ENCODE assay signal across 23 mouse cellular contexts in the genomic region with DNA sequence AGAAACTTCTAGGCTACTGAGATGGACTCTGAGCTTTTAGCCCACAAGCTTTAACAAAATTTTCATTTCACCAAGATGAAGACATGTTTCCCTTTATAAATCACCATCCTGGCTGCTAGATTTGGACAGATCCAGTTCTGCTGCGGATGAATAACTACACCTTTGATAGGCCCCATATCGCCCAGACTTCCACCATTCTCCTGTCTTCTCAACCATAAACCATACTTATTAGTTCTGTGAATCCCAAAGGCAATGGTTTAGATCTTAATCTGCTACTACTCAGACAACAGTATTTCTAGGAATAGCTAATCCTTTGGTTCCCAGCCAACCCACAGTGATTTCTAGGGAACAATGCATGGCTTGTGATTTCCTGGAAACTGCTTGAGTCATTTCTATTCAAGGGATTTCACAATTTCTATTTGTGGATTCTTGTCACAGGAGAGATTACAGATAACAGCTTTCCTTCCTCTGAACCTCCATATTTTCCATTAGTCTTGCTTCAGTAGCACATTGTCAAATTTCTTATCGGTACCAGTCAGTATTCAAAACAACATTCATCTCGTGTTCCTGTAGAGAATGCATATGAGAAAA. TPM values are rescaled to one million over a fixed set of nuclear protein-coding genes. Genes with fewer than 3 reads are reported as not detected.
DNase-seq lines count a peak whose midpoint lies in the region; ATAC-seq and TF ChIP-seq lines count a peak whose summit lies in the region.
"Had no signal": no experiment of that assay in that cellular context is flagged by ENCODE, and none has a peak within 500 bp of the region (broad histone marks: within the 10 kb centered on the region; RNA-seq: fewer than 3 reads in every experiment).

No protein-coding gene starts in this region.

- H3K9ac ChIP-seq in hindbrain, postnatal 0 days (replicated peaks; ENCODE audit: low read length), result no peak overlapping the region
- no peak overlapping the region for H3K9ac ChIP-seq in hindbrain, embryonic 11.5 days (ENCODE audit: low read depth, low read length)
- H3K9ac ChIP-seq in midbrain, embryonic 11.5 days (ENCODE audit: low read length), result no peak overlapping the region
- no peak overlapping the region for H3K9ac ChIP-seq in midbrain, embryonic 15.5 days
- H3K9ac ChIP-seq: embryonic facial prominence, embryonic 15.5 days; forebrain, embryonic 13.5 days; liver, embryonic 13.5 days had no signal

- no peaks in the 10 kb centered on the region for H3K4me1 ChIP-seq in hindbrain, postnatal 0 days (ENCODE audit: insufficient read depth, low read length)
- no peaks in the 10 kb centered on the region for H3K4me1 ChIP-seq in hindbrain, embryonic 11.5 days (replicated peaks; ENCODE audit: control insufficient read depth, insufficient read depth, low read length)
- H3K4me1 ChIP-seq in midbrain, embryonic 11.5 days (ENCODE audit: control insufficient read depth, insufficient read depth, low read length), result no peaks in the 10 kb centered on the region
- H3K4me1 ChIP-seq in midbrain, embryonic 10.5 days, result no peaks in the 10 kb centered on the region
- H3K4me1 ChIP-seq in midbrain, embryonic 15.5 days, result no peaks in the 10 kb centered on the region
- H3K4me1 ChIP-seq: embryonic facial prominence, embryonic 15.5 days; forebrain, embryonic 13.5 days; liver, embryonic 13.5 days had no signal

- H3K27ac ChIP-seq in hindbrain, postnatal 0 days, result no peak overlapping the region
- no peak overlapping the region for H3K27ac ChIP-seq in hindbrain, embryonic 11.5 days (ENCODE audit: low read depth, low read length)
- no peak overlapping the region for H3K27ac ChIP-seq in midbrain, embryonic 11.5 days (ENCODE audit: low read depth, low read length)
- H3K27ac ChIP-seq in midbrain, embryonic 10.5 days (replicated peaks), result no peak overlapping the region
- no peak overlapping the region for H3K27ac ChIP-seq in midbrain, embryonic 15.5 days
- H3K27ac ChIP-seq: embryonic facial prominence, embryonic 15.5 days; forebrain, embryonic 13.5 days; liver, embryonic 13.5 days had no signal

- no peak overlapping the region for H3K4me3 ChIP-seq in hindbrain, postnatal 0 days (ENCODE audit: low read length)
- no peak overlapping the region for H3K4me3 ChIP-seq in hindbrain, embryonic 11.5 days (ENCODE audit: low read depth, low read length)
- no peak overlapping the region for H3K4me3 ChIP-seq in midbrain, embryonic 11.5 days (ENCODE audit: low read depth, low read length)
- no peak overlapping the region for H3K4me3 ChIP-seq in midbrain, embryonic 10.5 days
- no peak overlapping the region for H3K4me3 ChIP-seq in midbrain, embryonic 15.5 days
- H3K4me3 ChIP-seq: embryonic facial prominence, embryonic 15.5 days; forebrain, embryonic 13.5 days; liver, embryonic 13.5 days; myocyte had no signal

- no peak for ATAC-seq in hindbrain, postnatal 0 days
- ATAC-seq in hindbrain, embryonic 11.5 days (ENCODE audit: low FRiP score), result no peak
- 0 out of 2 replicates have a peak, but pooled peaks have one; percentile 35 for ATAC-seq in midbrain, embryonic 11.5 days (ENCODE audit: low FRiP score)
- ATAC-seq in midbrain, embryonic 15.5 days (replicated peaks), result 0 out of 2 replicates have a peak, but pooled peaks have one; percentile 48
- ATAC-seq: CD4-positive, CD25-positive, alpha-beta regulatory T cell, adult 4 months; forebrain, embryonic 13.5 days had no signal

- no peaks in the 10 kb centered on the region for H3K9me3 ChIP-seq in hindbrain, postnatal 0 days (ENCODE audit: low read length)
- H3K9me3 ChIP-seq in hindbrain, embryonic 11.5 days (ENCODE audit: control insufficient read depth, low read length), result no peaks in the 10 kb centered on the region
- no peaks in the 10 kb centered on the region for H3K9me3 ChIP-seq in midbrain, embryonic 11.5 days (ENCODE audit: control insufficient read depth, low read length)
- no peaks in the 10 kb centered on the region for H3K9me3 ChIP-seq in midbrain, embryonic 10.5 days (replicated peaks)
- no peaks in the 10 kb centered on the region for H3K9me3 ChIP-seq in midbrain, embryonic 15.5 days
- H3K9me3 ChIP-seq: embryonic facial prominence, embryonic 15.5 days; forebrain, embryonic 13.5 days; liver, embryonic 13.5 days had no signal

- no peaks in the 10 kb centered on the region for H3K36me3 ChIP-seq in hindbrain, postnatal 0 days (ENCODE audit: insufficient read depth, low read length)
- no peaks in the 10 kb centered on the region for H3K36me3 ChIP-seq in hindbrain, embryonic 11.5 days (ENCODE audit: control insufficient read depth, insufficient read depth, low read length)
- no peaks in the 10 kb centered on the region for H3K36me3 ChIP-seq in midbrain, embryonic 11.5 days (ENCODE audit: control insufficient read depth, insufficient read depth, low read length)
- H3K36me3 ChIP-seq in midbrain, embryonic 10.5 days, result no peaks in the 10 kb centered on the region
- no peaks in the 10 kb centered on the region for H3K36me3 ChIP-seq in midbrain, embryonic 15.5 days (replicated peaks)
- H3K36me3 ChIP-seq: embryonic facial prominence, embryonic 15.5 days; liver, embryonic 13.5 days had no signal

- H3K27me3 ChIP-seq in hindbrain, postnatal 0 days (ENCODE audit: insufficient read depth, low read length), result no peaks in the 10 kb centered on the region
- H3K27me3 ChIP-seq in hindbrain, embryonic 11.5 days (ENCODE audit: control insufficient read depth, insufficient read depth, low read length), result no peaks in the 10 kb centered on the region
- H3K27me3 ChIP-seq in midbrain, embryonic 11.5 days (ENCODE audit: control insufficient read depth, insufficient read depth, low read length), result no peaks in the 10 kb centered on the region
- H3K27me3 ChIP-seq in midbrain, embryonic 10.5 days (ENCODE audit: low read depth, poor library complexity, severe bottlenecking), result no peaks in the 10 kb centered on the region
- H3K27me3 ChIP-seq in midbrain, embryonic 15.5 days (replicated peaks), result no peaks in the 10 kb centered on the region
- H3K27me3 ChIP-seq: embryonic facial prominence, embryonic 15.5 days; forebrain, embryonic 13.5 days; liver, embryonic 13.5 days had no signal

- DNase-seq in hindbrain, postnatal 0 days (ENCODE audit: low spot score), result peak; percentile 35
- no peak for DNase-seq in hindbrain, embryonic 11.5 days (ENCODE audit: low spot score)
- DNase-seq in midbrain, embryonic 11.5 days (ENCODE audit: low spot score, missing footprints), result no peak
- DNase-seq in midbrain, embryonic 10.5 days (ENCODE audit: low spot score), result no peak
- peak; percentile 65 for DNase-seq in gonadal fat pad, adult 2 months (ENCODE audit: low read depth)
- DNase-seq in spleen, adult 18-20 months, result no peak
- DNase-seq in cerebellum, adult 9-10 months, result no peak
- DNase-seq: cerebellum, adult 11 months; kidney, postnatal 25 days; liver, embryonic 13.5 days; thymus, postnatal 36 days had no signal

- no peak for TF ChIP-seq CTCF in hindbrain, postnatal 0 days (IDR thresholded peaks at IDR 0.05; ENCODE audit: low read depth)

- H3K4me2 ChIP-seq in hindbrain, postnatal 0 days (ENCODE audit: low read depth, low read length), result no peak overlapping the region
- no peak overlapping the region for H3K4me2 ChIP-seq in hindbrain, embryonic 11.5 days (replicated peaks; ENCODE audit: low read depth, low read length)
- H3K4me2 ChIP-seq in midbrain, embryonic 11.5 days, result no peak overlapping the region
- H3K4me2 ChIP-seq in midbrain, embryonic 15.5 days, result no peak overlapping the region
- H3K4me2 ChIP-seq: embryonic facial prominence, embryonic 15.5 days; forebrain, embryonic 13.5 days; liver, embryonic 13.5 days had no signal

- 68% methylated on average over 4 of the region's 4 CpGs for WGBS in hindbrain, postnatal 0 days
- WGBS in hindbrain, embryonic 11.5 days, result 83% methylated on average over 4 of the region's 4 CpGs
- 82% methylated on average over 4 of the region's 4 CpGs for WGBS in midbrain, embryonic 11.5 days
- 84% methylated on average over 4 of the region's 4 CpGs for WGBS in midbrain, embryonic 10.5 days
- WGBS in midbrain, embryonic 15.5 days, result 47% methylated on average over 4 of the region's 4 CpGs

RNA-seq across cellular contexts. Expression of gene Krtap13, which starts 6.6 kb away (rescaled TPM):
- total RNA-seq in hindbrain, postnatal 0 days (2014; rRNA removed), result not detected in 2 replicates
- not detected in 2 replicates for polyA plus RNA-seq in hindbrain, postnatal 0 days (2015; fragmentation: Nextera tagmentation; extraction: Ambion mirVana)
- not detected in 2 replicates for polyA plus RNA-seq in hindbrain, embryonic 11.5 days (2014; fragmentation: Nextera tagmentation; extraction: Ambion mirVana)
- polyA plus RNA-seq in midbrain, embryonic 11.5 days (2014; fragmentation: Nextera tagmentation; extraction: Ambion mirVana), result not detected in 2 replicates
- not detected in 2 replicates for polyA plus RNA-seq in midbrain, embryonic 10.5 days (2016; fragmentation: Nextera tagmentation; extraction: Ambion mirVana)
- polyA plus RNA-seq in gonadal fat pad, adult 2 months (2012; rRNA removed), result not detected in 2 replicates
- not detected in 2 replicates for polyA plus RNA-seq in midbrain, embryonic 15.5 days (2015; fragmentation: Nextera tagmentation; extraction: Ambion mirVana)
- total RNA-seq: common myeloid progenitor, adult 5-6 weeks; heart, adult 8-10 months; heart, postnatal 25 days; layer of hippocampus, postnatal 10 days; left cerebral cortex, postnatal 36 days; MEL; neutrophil, adult 5-6 weeks had no signal
- polyA plus RNA-seq: CD4-positive, CD25-positive, alpha-beta regulatory T cell, adult 4 months; forebrain, embryonic 13.5 days; liver, embryonic 13.5 days; myocyte had no signal

RNA-seq across cellular contexts. Expression of gene 2310034C09Rik, which starts 13.8 kb away (rescaled TPM):
- not detected in 2 replicates for total RNA-seq in hindbrain, postnatal 0 days (2014; rRNA removed)
- polyA plus RNA-seq in hindbrain, postnatal 0 days (2015; fragmentation: Nextera tagmentation; extraction: Ambion mirVana), result not detected in 2 replicates
- polyA plus RNA-seq in hindbrain, embryonic 11.5 days (2014; fragmentation: Nextera tagmentation; extraction: Ambion mirVana), result not detected in 2 replicates
- not detected in 2 replicates for polyA plus RNA-seq in midbrain, embryonic 11.5 days (2014; fragmentation: Nextera tagmentation; extraction: Ambion mirVana)
- polyA plus RNA-seq in midbrain, embryonic 10.5 days (2016; fragmentation: Nextera tagmentation; extraction: Ambion mirVana), result not detected in 2 replicates
- not detected in 2 replicates for polyA plus RNA-seq in gonadal fat pad, adult 2 months (2012; rRNA removed)
- polyA plus RNA-seq in midbrain, embryonic 15.5 days (2015; fragmentation: Nextera tagmentation; extraction: Ambion mirVana), result not detected in 2 replicates
- total RNA-seq: common myeloid progenitor, adult 5-6 weeks; heart, adult 8-10 months; heart, postnatal 25 days; layer of hippocampus, postnatal 10 days; left cerebral cortex, postnatal 36 days; MEL; neutrophil, adult 5-6 weeks had no signal
- polyA plus RNA-seq: CD4-positive, CD25-positive, alpha-beta regulatory T cell, adult 4 months; forebrain, embryonic 13.5 days; liver, embryonic 13.5 days; myocyte had no signal

RNA-seq across cellular contexts. Expression of gene Krtap13-1, which starts 16.2 kb away (rescaled TPM):
- not detected in 2 replicates for total RNA-seq in hindbrain, postnatal 0 days (2014; rRNA removed)
- polyA plus RNA-seq in hindbrain, postnatal 0 days (2015; fragmentation: Nextera tagmentation; extraction: Ambion mirVana), result not detected in 2 replicates
- polyA plus RNA-seq in hindbrain, embryonic 11.5 days (2014; fragmentation: Nextera tagmentation; extraction: Ambion mirVana), result not detected in 2 replicates
- polyA plus RNA-seq in midbrain, embryonic 11.5 days (2014; fragmentation: Nextera tagmentation; extraction: Ambion mirVana), result not detected in 2 replicates
- not detected in 2 replicates for polyA plus RNA-seq in midbrain, embryonic 10.5 days (2016; fragmentation: Nextera tagmentation; extraction: Ambion mirVana)
- polyA plus RNA-seq in gonadal fat pad, adult 2 months (2012; rRNA removed), result not detected in 2 replicates
- not detected in 2 replicates for polyA plus RNA-seq in midbrain, embryonic 15.5 days (2015; fragmentation: Nextera tagmentation; extraction: Ambion mirVana)
- total RNA-seq: common myeloid progenitor, adult 5-6 weeks; heart, adult 8-10 months; heart, postnatal 25 days; layer of hippocampus, postnatal 10 days; left cerebral cortex, postnatal 36 days; MEL; neutrophil, adult 5-6 weeks had no signal
- polyA plus RNA-seq: CD4-positive, CD25-positive, alpha-beta regulatory T cell, adult 4 months; forebrain, embryonic 13.5 days; liver, embryonic 13.5 days; myocyte had no signal

RNA-seq across cellular contexts. Expression of gene 2310057N15Rik, which starts 29.2 kb away (rescaled TPM):
- not detected in 2 replicates for total RNA-seq in hindbrain, postnatal 0 days (2014; rRNA removed)
- not detected in 2 replicates for polyA plus RNA-seq in hindbrain, postnatal 0 days (2015; fragmentation: Nextera tagmentation; extraction: Ambion mirVana)
- not detected in 2 replicates for polyA plus RNA-seq in hindbrain, embryonic 11.5 days (2014; fragmentation: Nextera tagmentation; extraction: Ambion mirVana)
- polyA plus RNA-seq in midbrain, embryonic 11.5 days (2014; fragmentation: Nextera tagmentation; extraction: Ambion mirVana), result not detected in 2 replicates
- polyA plus RNA-seq in midbrain, embryonic 10.5 days (2016; fragmentation: Nextera tagmentation; extraction: Ambion mirVana), result not detected in 2 replicates
- not detected in 2 replicates for polyA plus RNA-seq in gonadal fat pad, adult 2 months (2012; rRNA removed)
- not detected in 2 replicates for polyA plus RNA-seq in midbrain, embryonic 15.5 days (2015; fragmentation: Nextera tagmentation; extraction: Ambion mirVana)
- total RNA-seq: common myeloid progenitor, adult 5-6 weeks; heart, adult 8-10 months; heart, postnatal 25 days; layer of hippocampus, postnatal 10 days; left cerebral cortex, postnatal 36 days; MEL; neutrophil, adult 5-6 weeks had no signal
- polyA plus RNA-seq: CD4-positive, CD25-positive, alpha-beta regulatory T cell, adult 4 months; forebrain, embryonic 13.5 days; liver, embryonic 13.5 days; myocyte had no signal

RNA-seq across cellular contexts. Expression of gene Gm5965, which starts 32.9 kb away (rescaled TPM):
- total RNA-seq in hindbrain, postnatal 0 days (2014; rRNA removed), result not detected in 2 replicates
- not detected in 2 replicates for polyA plus RNA-seq in hindbrain, postnatal 0 days (2015; fragmentation: Nextera tagmentation; extraction: Ambion mirVana)
- polyA plus RNA-seq in hindbrain, embryonic 11.5 days (2014; fragmentation: Nextera tagmentation; extraction: Ambion mirVana), result not detected in 2 replicates
- polyA plus RNA-seq in midbrain, embryonic 11.5 days (2014; fragmentation: Nextera tagmentation; extraction: Ambion mirVana), result not detected in 2 replicates
- polyA plus RNA-seq in midbrain, embryonic 10.5 days (2016; fragmentation: Nextera tagmentation; extraction: Ambion mirVana), result not detected in 2 replicates
- not detected in 2 replicates for polyA plus RNA-seq in gonadal fat pad, adult 2 months (2012; rRNA removed)
- not detected in 2 replicates for polyA plus RNA-seq in midbrain, embryonic 15.5 days (2015; fragmentation: Nextera tagmentation; extraction: Ambion mirVana)
- total RNA-seq: common myeloid progenitor, adult 5-6 weeks; heart, adult 8-10 months; heart, postnatal 25 days; layer of hippocampus, postnatal 10 days; left cerebral cortex, postnatal 36 days; MEL; neutrophil, adult 5-6 weeks had no signal
- polyA plus RNA-seq: CD4-positive, CD25-positive, alpha-beta regulatory T cell, adult 4 months; forebrain, embryonic 13.5 days; liver, embryonic 13.5 days; myocyte had no signal

Comparison
In these comparisons a context has a peak if more than half of its experiments do, and no peak if none do; other contexts are left out.
1. DNase-seq: peak in hindbrain, postnatal 0 days (single experiment) and gonadal fat pad, adult 2 months (single experiment); none in hindbrain, embryonic 11.5 days (single experiment), midbrain, embryonic 11.5 days (single experiment), midbrain, embryonic 10.5 days (single experiment), spleen, adult 18-20 months (0 of 2) and cerebellum, adult 9-10 months (single experiment).
2. ATAC-seq: peak in midbrain, embryonic 11.5 days (single experiment) and midbrain, embryonic 15.5 days (single experiment); none in hindbrain, postnatal 0 days (single experiment) and hindbrain, embryonic 11.5 days (single experiment).